Mouse (Mus musculus): ENCODE measurements at regions not wholly inside any gene's neighbourhood (a gene's known extent, or its start where the extent isn't known, plus 50 kb on each side); places are given as distances from the start of the nearest gene placed in this dataset.

- no peak for TF ChIP-seq CTCF (IDR thresholded peaks at IDR 0.05; ENCODE audit: control insufficient read depth, insufficient read depth, low read length)
- TF ChIP-seq POLR2A (IDR thresholded peaks at IDR 0.05; ENCODE audit: borderline replicate concordance, control insufficient read depth, low read depth, low read length) = no peak
Measured at GRCm38 (mm10) chr12:70592821-70593220, 139.9 kb downstream of the Tmx1 start.
